Mouse (Mus musculus) mouse trophoblast stem cell (cell line): Measurements from ENCODE around the gene Rsbn1l.
"Not testable (repeated sequence)": the region's sequence is repeated elsewhere in the genome, so short reads cannot be mapped to it uniquely, and the experiment has no call there.

Experiments
- in situ Hi-C, 2 experiments: fragments of 300-500 bp; cut with MseI, MboI; formaldehyde crosslinking; loops; 2 replicates in 1 of 2; 3 replicates in 1 of 2; pipeline ENCODE4 v1.15.1; 2025

Rsbn1l gene

DNA sequence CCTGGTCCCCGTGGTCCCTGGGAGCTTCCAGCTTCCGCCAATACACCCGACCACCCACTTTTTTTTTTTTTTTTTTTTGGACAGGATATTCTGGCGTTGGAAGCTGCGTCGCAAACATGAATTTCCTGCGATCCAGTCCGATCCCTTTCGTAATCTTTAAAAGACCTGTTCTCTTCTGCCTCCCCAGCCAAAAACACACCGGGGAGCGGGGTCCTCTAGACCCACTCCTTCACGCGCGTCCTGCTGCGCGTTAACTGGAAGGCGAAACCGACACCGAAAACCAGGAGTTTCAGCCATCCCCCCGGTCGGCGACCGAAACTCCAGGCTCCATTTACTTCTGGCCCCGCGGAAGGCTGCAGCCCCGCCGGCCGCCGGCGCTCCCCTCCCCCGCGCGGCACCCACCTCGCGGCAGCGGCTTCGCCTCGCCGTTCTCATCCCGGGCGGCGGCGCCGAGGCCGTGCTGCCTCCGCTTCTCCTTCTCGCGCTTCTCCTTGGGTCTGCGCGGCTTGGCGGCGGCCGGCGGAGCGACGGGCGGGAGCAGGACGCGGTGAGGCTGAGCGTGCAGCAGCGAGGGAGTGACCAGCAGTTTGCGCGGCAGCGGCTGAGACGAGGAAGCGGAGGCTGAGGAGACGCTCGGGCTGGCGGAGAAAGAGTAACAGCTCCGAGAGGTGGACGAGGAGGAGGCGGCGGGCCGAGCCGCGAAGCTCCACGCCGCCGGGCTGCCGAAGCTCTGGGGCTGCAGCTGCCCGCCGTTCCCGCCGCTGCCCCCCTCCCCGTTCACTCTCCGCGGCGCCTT lies 5.1 kb downstream of the Rsbn1l start:
- in situ Hi-C loops = no loop called here

DNA sequence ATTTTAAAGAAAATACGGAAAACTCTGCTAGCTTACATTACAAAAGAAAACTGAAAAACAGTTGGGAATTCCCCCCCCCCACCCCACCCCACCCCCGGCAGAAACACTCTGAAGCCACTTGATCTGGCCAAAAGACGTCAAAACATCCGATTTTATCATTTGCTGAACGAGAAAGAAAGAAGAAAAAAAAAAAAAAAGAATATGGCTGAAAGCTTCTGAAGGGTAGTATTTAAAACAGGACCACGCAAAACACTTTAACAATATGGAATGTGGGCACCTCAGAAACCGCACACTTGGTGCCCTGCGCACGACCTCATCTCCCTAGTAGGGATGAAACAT lies 5.7 kb downstream of the Rsbn1l start:
- in situ Hi-C loops = no loop called here

DNA sequence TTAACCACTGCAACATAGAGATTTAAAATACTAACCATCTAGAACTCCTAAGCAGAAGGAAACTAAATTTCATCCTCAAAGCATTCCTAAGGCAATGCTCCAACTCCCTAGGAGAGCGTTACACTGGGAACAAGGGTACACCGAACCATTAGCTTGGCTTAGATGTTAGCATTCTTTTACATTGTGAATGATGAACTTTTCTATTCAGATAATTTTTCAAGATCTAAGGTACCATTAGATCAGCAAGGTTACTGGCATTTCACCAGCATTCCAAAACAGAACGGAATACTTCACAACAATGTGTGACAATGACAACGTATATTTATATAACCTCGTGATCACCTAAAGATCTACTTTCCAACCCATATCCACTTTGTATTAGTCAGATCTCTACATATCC lies 6.1 kb downstream of the Rsbn1l start:
- in situ Hi-C loops = no loop called here

DNA sequence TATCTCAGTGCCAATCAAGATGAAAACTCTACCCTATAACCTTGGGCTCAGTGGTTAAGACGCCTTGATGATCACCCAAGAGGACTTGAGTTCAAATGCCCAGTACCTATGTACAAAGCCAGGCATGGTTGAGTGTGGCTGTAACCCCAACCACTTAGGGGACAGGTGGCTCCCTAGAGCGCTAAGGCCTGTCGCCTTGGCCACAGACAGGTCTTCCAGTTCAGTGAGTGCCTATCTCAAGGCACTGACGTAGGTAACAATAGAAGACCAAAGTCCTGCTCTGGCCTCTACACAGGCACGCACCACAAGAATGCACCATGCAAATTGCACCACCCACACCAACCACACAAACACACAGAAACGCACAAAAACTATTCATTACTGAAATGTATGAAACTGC lies 9.3 kb downstream of the Rsbn1l start:
- in situ Hi-C loops = no loop called here

DNA sequence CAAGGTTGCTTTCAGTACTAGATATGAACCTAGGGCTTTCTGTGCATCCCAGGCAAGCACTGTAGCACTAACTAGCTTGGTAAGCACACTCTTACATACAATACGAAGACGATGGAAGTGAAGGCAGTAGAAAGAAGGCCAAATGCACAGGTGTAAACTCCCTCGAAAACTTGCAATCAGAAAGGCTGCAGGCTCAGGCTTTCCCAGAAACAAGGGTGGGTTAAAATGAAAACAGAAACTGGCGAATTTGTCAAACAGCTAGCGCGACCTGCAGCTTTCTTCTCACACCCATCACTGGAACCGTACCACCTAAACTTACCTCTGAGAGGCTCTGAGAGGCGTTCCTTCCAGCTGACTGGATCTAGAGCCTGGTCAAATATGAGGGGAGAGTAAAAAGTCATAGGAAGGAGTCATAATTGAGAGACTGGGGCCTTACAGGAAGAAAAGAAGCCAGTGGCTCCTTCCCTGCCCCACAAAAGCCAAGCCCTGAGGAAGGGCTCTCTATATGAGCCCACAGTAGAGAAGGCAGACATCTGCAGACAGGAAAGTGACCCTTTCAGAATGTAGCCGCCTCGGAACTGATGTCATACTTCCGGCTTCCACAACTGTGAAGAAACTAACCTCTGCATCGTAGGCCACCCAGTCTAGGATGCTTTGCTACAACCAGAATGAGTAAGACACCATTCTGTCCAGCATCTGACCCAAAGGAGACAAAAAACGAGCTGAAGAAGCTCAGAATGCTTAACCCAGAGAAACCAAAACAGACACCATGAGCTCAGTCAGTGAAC lies 11.0 kb downstream of the Rsbn1l start:
- in situ Hi-C loops = no loop called here

DNA sequence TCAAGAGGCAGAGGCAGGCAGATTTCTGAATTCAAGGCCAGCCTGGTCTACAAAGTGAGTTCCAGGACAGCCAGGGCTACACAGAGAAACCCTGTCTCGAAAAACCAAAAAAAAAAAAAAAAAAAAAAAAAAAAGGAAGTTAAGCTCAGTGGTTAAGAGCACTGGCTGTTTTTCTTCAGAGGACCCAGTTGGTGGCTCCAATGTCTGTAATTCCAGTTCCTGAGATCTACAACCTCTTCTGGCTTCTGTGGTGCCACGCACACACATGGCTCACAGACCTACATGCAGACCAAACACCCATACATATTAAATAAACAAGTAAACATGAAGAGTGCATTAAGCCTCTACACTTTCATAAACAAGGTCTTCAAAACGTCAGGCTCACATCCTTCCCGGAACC lies 12.4 kb downstream of the Rsbn1l start:
- in situ Hi-C loops = not testable (repeated sequence)

DNA sequence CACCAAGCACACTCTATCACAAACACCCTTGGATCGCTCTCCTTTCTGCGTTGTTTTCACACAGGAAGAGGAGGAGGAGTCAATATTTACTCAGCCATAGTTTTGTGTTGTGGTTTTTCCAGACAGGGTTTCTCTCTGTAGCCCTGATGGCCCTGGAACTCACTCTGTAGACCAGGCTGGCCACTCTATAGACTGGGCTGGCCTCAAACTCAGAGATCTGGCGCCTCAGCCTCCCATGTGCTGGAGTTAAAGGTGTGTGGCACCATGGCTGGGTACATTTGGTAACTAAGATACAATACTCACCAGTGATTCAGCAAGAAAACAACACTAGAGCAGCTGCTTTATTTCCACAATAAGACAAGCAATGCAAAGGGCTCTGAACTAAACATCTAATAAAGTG lies 13.7 kb downstream of the Rsbn1l start:
- in situ Hi-C loops = no loop called here

DNA sequence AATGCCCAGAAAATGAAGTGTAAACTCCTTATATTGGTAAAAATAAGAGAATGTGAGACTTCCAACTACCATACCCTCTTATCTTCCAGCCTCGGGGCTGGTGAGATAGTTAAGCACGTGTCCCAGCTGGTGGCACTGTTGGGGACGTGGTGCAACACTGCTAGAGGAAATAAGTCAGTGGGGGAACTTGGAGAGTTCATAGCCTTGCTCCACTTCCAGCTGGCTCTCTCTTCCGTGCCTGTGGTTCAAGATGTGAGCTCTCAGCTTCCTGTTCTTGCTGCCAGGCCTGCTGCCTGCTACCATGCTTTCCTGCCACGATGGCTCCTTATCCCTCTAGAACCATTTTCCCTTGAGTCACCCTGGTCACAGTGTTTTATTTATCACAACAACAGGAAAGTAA lies 15.0 kb downstream of the Rsbn1l start:
- in situ Hi-C loops = no loop called here

DNA sequence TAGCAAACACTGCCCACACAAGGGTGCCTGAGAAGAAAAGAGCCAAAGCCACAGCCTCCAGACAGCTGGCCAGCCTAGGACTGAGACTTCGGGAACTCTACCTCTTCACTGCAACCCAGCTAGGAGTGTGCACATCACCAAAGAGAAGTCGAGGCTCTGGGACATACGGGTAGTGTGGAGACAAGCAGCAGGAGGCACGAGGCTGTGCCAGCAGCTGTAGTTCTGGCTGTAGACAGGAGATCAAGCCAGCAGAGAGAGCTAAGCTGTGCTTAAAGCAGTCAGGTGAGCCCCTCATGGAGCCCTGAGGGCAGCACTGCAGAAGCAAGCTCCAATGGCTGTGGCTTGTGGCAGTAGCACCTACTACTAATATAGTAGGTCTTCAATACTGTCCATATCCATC lies 15.5 kb downstream of the Rsbn1l start:
- in situ Hi-C loops = no loop called here

DNA sequence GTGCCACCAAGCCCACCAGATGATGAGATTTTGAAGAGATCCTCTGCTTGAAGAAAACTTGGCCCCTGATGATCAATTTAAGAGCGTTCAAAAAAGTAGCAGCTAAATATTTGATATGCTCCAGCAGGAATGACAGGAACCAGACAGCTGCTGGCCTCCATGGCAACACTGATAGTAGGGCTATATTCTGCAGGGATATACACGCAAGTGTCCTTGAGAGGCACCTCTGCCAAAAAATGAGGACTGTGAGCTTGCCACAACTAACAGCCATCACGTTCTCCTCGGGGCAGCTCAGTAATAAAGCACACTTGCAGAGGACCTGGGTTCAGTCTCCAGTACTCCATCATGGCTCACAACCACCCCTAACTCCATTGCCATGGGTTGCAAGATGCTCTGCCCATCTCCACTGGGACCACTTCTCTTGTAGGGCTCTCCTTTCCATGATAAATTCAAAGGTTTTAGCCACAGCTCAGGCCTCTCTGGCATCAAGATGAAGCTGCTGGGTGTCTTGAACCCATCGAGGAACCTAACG lies 16.1 kb downstream of the Rsbn1l start:
- in situ Hi-C loops = no loop called here

DNA sequence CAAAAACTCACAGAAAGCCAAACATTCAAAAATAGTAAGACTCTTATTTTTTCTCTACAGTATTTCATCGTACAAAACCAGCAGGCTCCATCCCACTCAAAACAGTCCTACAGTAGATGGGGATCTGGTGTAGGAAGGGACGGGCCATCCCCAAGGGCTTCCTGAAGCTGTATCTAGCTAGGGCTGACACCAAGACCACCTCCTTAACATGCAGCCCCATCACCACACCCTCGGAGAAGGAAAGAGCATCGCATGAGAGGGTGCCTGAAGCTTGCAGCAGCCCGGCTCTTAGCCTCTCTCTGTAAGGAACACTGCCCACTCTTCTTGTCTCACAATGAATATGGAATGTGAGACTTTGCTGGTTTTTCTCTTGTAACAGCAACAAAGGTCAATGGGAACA lies 17.7 kb downstream of the Rsbn1l start:
- in situ Hi-C loops = no loop called here

DNA sequence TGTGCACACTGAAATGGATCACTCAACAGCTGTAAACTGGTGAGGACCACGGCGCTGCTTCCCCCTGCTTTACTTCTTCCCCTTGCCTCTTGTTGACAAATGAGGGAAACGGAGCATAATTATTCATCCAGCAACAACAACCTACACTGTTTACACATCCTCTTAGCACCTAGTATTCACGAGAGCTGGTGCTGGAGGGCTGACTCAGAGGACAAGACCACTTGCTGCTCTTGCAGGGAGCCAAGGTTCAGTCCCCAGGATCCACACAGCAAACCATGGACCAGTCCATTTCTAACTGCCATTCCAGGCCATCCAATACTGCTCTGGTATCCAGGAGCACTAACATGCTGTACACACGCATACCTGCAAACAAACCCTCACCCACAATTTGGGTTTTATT lies 20.3 kb downstream of the Rsbn1l start:
- in situ Hi-C loops = no loop called here

DNA sequence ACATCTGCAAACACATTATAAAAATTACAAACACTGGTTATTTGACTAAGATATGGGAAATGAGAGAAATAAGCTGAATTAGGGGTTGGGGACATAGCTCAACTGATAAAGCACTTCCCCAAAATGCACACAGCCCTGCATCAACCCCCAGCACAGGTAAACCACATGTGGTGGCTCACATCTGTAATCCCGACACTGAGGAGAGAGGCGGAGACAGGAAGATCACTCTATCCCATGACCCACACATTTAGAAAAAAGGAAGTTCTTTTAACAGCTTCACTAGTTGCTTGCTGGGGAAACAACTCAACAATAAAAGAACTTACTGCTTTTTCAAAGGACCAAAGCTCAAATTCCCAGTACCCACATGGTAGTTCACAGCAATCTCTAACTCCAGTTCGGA lies 23.6 kb downstream of the Rsbn1l start:
- in situ Hi-C loops = no loop called here

DNA sequence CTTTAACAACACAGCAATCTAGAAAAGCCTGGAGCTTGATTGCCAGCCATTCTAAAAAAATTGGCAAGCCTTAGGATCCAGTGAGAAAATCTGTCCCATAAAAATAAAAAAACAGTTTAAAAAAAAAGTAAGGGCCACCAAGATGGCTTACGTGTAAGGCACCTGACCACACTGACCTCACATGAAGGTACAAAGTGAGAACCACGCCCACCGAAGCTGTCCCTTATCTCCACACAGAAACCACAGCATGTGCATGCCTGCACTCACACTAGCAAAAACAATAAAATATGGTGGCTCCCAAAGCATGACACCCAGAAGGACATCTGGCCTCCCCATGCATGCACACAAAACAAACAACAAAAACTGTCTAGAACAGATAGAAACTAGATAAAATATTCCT lies 24.9 kb downstream of the Rsbn1l start:
- in situ Hi-C loops = no loop called here

DNA sequence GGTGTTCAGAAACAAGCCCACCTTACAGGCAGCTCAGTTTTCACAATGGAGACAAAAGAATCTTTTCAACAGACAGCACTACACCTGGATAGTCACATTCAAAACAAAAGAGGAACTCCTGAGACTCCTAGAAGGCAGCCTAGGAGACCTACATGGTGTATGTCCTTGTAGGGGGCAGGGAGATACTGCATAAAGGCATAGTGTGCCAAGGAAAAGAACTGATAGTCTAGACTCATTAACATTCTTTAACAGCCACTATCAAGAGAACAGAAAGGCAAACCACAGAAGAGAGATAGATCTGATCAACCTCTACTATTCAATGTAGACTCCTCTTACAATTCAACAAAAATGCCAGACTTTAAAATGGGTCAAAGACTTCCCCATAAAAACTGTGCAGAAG lies 25.8 kb downstream of the Rsbn1l start:
- in situ Hi-C loops = no loop called here

DNA sequence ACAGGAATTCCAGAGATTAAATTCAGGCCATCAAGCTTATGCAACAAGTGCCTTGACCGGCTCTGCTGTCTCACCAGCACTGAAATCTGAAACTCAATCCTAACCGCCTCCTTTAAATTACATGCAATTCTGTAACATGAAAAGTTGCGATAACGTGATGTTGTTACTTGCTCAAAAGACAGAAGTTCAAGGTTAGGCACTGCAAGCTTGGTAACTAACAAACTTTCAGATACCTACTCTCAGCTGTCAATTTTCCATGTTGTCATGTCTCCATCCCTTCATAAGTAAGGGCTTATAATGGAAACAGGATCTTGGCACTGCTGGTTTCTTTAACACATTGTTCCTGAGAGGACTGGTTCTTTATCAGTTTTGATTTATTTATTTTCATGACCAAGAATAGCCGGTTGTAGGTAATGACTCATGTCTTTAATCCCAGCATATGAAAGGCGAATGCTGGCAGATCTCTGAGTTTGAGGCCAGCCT lies 26.5 kb downstream of the Rsbn1l start:
- in situ Hi-C loops = no loop called here

DNA sequence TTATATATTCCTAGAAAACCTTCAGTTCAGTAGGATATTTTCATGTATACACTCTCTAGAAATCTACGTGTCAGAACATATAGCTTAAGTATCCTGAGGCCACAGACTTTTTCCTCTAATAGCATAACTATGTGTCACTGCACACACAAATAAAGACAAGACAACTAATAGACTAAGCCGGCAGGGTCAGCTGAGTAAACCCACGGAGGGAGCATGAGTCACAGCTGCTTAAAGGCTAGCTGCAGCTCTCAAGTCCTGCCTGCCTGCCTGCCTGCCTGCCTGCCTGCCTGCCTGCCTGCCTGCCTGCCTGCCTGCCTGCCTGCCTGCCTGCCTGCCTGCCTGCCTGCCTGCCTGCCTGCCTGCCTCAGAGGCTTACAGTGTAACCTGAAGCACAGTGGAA lies 30.7 kb downstream of the Rsbn1l start:
- in situ Hi-C loops = no loop called here

DNA sequence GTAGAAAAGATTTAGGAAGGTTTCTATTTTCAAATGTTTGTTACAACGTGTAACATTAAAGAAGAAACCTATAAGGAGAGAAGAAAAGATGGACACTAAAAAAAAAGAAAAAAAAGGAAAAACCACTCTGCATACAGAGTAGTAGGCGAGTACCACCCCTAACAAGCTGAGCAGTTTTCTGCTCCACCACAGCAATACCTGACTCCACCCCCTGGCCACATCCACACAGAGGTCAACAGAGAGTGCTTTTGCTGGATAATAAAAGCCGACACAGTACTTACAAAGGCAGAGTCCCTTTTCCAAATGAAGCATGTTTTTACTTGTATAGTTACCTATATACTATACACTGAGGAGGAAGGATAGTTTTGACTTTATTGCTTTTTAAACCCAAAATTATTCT lies 31.6 kb downstream of the Rsbn1l start:
- in situ Hi-C loops = no loop called here

DNA sequence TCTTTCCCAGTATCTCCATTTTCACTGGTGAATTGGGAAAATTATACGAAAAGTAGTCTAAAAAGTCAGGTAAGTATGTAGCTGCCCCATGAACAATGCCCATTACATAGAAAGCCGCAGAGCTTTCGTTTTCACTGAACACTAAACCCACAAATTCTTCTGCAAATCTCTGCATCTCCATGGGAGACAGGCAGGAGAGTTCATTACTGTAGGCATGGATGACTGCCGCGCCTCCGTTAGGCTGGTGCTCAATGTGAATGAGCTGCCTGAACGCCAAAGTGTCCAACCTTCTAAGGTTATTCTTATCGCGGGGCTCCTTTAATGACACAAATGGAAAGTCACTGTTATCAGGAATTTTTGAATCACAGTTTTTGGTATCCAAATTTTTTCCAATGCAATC lies 36.6 kb downstream of the Rsbn1l start:
- in situ Hi-C loops = loop anchor here in 1 of 2 experiments (10.0 kb wide), 1 partner anchor 45 kb away; no protein-coding TSS in a partner anchor

DNA sequence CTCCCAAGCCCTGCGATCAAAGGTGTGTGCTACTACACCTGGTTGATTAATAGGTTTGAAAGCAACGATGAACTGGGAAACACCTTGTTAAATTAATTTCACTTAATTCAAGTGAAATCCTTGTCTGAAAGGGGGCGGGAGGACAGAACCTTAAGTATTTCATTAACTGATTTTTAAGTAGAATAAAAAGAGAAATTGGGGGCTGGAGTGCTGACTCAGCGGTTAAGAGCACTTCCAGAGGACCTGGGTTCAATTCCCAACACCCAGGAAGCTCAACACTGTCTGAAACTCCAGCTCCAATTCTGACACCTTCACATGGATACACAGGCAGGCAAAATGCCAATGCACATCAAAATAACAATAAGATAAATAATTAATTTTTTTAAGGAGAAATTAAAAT lies 37.2 kb downstream of the Rsbn1l start:
- in situ Hi-C loops = loop anchor here in 1 of 2 experiments (10.0 kb wide), 1 partner anchor 46 kb away; no protein-coding TSS in a partner anchor

DNA sequence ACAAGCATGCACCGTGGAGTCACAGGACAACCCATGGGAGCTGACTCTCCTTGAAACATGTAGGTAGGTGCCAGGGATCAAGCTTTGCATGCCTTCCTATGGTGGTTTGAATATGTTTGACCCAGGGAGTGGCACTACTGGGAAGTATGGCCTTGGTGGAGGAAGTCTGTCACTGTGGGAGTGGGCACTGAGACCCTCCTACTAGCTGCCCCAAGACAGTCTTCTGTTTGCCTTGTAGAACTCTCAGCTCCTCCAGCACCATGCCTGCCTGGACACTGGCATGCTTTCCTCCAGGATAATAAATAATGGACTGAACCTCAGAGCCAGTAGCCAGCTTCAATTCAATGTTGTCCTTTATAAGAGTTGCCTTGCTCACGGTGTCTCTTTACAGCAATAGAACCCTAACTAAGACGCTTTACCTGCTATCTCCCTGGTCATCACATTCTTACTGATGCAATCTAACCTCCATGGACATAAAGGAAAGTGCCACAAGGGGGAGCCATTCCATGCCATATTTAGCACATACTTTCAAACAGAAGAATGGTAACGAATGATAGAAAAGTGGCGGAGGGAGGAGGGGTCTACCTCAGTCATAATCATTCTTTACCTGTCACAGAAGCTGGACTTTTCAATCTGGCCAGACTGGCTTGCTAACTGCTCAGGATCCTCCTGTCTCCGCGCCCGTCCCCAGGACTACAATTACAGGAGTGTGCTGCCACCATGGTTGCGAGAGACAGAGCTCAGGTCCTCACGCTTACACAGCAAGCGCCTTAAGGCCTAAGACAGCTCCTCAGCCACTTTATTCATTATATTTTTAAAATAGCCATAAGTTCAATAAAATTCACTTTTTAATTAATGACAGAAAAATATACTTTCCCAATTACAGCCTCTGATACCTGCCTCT lies 42.6 kb downstream of the Rsbn1l start:
- in situ Hi-C loops = loop anchor here in 1 of 2 experiments (10.0 kb wide), 1 partner anchor 51 kb away; no protein-coding TSS in a partner anchor

DNA sequence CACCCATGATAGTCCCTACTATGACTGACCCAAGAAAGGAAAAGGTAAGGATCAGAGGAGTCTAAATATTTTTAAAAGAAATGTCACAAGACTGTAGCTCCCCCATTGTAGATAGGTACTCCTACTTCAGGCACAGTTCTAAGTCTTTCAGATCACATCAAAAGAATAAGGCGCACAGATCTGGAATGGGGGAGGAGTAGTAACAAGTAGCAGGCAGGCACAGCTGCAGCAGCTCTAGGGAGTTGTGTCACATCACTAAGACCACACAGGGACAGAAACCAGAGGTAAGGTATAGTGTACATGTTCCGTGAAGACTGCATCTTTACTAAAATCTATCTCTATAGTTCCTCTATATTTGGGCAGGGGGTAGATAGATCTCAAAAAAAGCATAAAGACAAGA lies 44.5 kb downstream of the Rsbn1l start:
- in situ Hi-C loops = loop anchor here in 1 of 2 experiments (10.0 kb wide), 1 partner anchor 53 kb away; no protein-coding TSS in a partner anchor
